Mouse (Mus musculus) E14TG2a.4 (cell line): ENCODE measurements at regions not wholly inside any gene's neighbourhood (a gene's known extent, or its start where the extent isn't known, plus 50 kb on each side); places are given as distances from the start of the nearest gene placed in this dataset.

Experiments
- H3K27me3 ChIP-seq: 2 replicates; pipeline ENCODE4 v1.6.1; 2014; ENCODE audit warnings: low read length, control low read depth; ENCODE audit not compliant: insufficient read depth
- H3K36me3 ChIP-seq: 2 replicates; pipeline ENCODE4 v1.6.1; 2014; ENCODE audit warnings: low read length, control low read depth; ENCODE audit not compliant: insufficient read depth
- H3K4me1 ChIP-seq: replicated peaks from 2 replicates; pipeline ENCODE4 v1.6.1; 2014; ENCODE audit warnings: low read depth, low read length, control low read depth
- H3K4me3 ChIP-seq: replicated peaks from 2 replicates; pipeline ENCODE4 v1.5.1; 2014; ENCODE audit warnings: mild to moderate bottlenecking, low read length
- H3K9me3 ChIP-seq: 2 replicates; pipeline ENCODE4 v1.6.1; 2014; ENCODE audit warnings: low read length, control low read depth
- CTCF ChIP-seq: conservative IDR thresholded peaks from 2 replicates; pipeline ENCODE4 v1.5.1; 2014; ENCODE audit warnings: low read length
- NANOG ChIP-seq: IDR thresholded peaks from 2 replicates; pipeline ENCODE4 v1.6.1; 2014; ENCODE audit warnings: borderline replicate concordance, low read length, mixed read lengths
- POU5F1 ChIP-seq: IDR thresholded peaks from 2 replicates; pipeline ENCODE4 v1.6.1; 2014; ENCODE audit warnings: low read length, borderline replicate concordance

DNA sequence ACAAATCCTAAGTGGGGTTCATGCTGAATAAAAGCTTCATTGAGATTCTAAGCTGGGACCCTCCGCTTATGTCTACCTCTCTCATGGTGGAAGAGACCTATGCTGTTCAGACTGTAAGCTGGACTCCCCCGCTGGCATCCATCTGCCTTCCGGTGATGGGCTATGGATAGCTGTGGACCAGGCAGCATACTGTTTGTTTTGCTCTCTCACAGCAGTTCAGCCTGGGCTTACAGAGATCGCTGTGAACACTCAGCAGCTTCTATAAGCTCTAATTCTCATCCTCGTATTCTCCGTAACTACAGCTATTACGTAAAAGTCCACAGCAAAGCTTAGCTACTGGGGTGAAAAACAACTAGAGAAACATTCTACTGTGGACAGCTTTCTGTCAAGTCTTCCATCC lies 97.5 kb upstream of the Galnt5 start:
- H3K36me3 ChIP-seq, result no peaks in the 10 kb centered on the region
- TF ChIP-seq NANOG, result no peak
- TF ChIP-seq POU5F1, result no peak
- TF ChIP-seq CTCF, result no peak
- H3K9me3 ChIP-seq, result no peaks in the 10 kb centered on the region
- no peak overlapping the region for H3K4me3 ChIP-seq
- no peaks in the 10 kb centered on the region for H3K4me1 ChIP-seq
- no peaks in the 10 kb centered on the region for H3K27me3 ChIP-seq

- TF ChIP-seq CTCF, result no peak
- TF ChIP-seq NANOG, result no peak
- TF ChIP-seq POU5F1, result no peak
- Histone ChIP-seq H3K27me3 (no peaks in the 10 kb centered on the region), H3K4me1 (no peaks in the 10 kb centered on the region), H3K36me3 (no peaks in the 10 kb centered on the region), H3K4me3 (no peak overlapping the region), H3K9me3 (no peaks in the 10 kb centered on the region)
These were observed 97.0 kb upstream of the Galnt5 start for GRCm38 (mm10) chr2:57900580-57901247.

- Histone ChIP-seq H3K4me3 (no peak overlapping the region), H3K36me3 (no peaks in the 10 kb centered on the region), H3K9me3 (no peaks in the 10 kb centered on the region), H3K4me1 (no peaks in the 10 kb centered on the region), H3K27me3 (no peaks in the 10 kb centered on the region)
- TF ChIP-seq CTCF (no peak), NANOG (no peak), POU5F1 (no peak)
These were observed 92.5 kb upstream of the Galnt5 start for GRCm38 (mm10) chr2:57905184-57905583.

DNA sequence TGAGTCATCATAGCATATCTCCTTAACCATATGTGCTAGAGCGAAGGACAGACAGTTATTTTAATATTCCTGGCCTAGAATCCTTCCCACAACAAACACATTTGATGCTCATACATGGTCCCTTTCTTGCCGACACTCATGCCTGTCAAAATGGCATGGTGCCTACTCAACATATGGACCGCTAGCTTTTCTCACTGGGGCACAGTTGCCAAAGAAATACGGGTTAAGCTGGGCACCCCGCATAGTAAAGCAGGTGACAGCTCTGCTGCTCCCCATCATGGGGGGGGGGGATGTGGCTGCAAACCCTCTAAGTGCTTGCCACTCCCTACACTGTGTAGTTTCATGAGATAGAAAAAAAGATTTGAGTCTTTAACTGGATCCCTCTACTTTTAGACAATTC lies 90.7 kb upstream of the Galnt5 start:
- Histone ChIP-seq H3K9me3 (no peaks in the 10 kb centered on the region), H3K36me3 (no peaks in the 10 kb centered on the region), H3K4me3 (no peak overlapping the region), H3K4me1 (no peaks in the 10 kb centered on the region), H3K27me3 (no peaks in the 10 kb centered on the region)
- no peak for TF ChIP-seq NANOG
- no peak for TF ChIP-seq CTCF
- TF ChIP-seq POU5F1, result no peak

DNA sequence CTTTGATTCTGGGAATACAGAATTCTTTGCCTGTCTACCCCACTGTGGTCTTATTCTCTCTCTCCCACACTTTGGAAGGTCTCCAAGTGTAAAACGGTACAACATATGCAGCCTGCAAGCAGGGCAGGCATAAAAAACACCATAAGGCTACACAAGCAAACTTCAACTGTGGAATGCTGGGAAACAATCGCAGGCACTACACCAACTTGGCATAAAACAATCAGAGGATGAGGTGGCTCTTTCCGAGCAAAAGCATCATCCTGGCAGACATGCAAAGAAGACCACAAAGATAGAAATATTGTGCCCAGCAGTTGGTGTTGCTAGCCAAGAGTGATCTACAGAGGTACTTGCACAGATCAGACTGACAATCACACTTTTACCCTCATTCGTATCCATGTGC lies 88.0 kb upstream of the Galnt5 start:
- H3K4me3 ChIP-seq, result no peak overlapping the region
- H3K27me3 ChIP-seq, result no peaks in the 10 kb centered on the region
- H3K36me3 ChIP-seq, result no peaks in the 10 kb centered on the region
- no peaks in the 10 kb centered on the region for H3K9me3 ChIP-seq
- TF ChIP-seq CTCF, result no peak
- TF ChIP-seq NANOG, result no peak
- no peak for TF ChIP-seq POU5F1
- no peaks in the 10 kb centered on the region for H3K4me1 ChIP-seq

DNA sequence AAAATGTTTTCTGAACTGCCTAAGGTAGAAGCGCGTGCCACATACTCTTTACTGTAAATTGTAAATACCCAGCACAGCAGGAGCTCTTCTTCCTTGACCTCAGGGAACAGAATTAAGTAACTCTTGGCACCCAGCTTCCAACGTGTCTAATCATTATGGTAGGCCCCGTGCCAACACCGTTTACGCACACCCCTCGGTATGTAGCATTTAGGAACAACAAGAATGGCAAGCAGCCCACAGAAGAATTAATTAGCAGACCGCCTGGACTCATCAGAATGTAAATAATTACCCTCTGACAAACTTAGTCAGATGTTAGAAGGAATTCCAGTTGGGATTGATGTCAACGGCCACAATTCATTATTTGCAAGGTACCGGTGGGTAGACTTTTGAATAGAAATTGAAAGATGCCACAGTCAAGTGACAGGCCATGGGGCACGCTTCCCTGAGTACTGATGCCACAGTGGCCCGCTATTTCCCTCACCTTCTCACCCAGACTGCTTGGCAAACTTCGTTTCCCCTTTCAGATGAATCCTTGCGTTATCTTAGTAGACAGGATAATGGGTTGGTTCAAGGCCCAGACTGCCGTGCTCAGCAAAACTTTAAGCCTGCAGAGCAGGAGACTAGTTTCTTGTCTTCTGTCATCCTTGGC lies 81.2 kb upstream of the Galnt5 start:
- no peak overlapping the region for H3K4me3 ChIP-seq
- H3K4me1 ChIP-seq, result no peaks in the 10 kb centered on the region
- no peaks in the 10 kb centered on the region for H3K27me3 ChIP-seq
- TF ChIP-seq CTCF (no peak), POU5F1 (no peak), NANOG (no peak)
- no peaks in the 10 kb centered on the region for H3K9me3 ChIP-seq
- H3K36me3 ChIP-seq, result no peaks in the 10 kb centered on the region

DNA sequence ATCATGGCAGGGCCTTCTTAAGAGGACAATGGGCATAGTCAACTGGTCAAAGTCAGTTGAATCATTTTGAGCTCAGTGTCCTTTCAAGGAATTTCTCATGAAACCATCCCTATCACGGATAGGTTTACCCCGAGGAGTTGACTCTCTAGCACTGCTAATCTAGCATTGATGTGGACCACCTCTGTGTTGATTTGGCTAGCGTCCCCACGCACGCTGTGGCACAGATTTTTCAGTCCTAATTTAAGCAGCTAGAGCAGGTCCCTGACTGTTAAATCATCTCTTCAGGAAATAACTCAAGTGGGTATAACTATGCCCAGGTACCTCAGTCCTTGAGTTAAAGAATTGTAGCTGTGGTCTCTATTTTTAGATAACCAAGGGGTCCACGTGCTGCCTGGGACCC lies 80.0 kb upstream of the Galnt5 start:
- H3K4me1 ChIP-seq, result no peaks in the 10 kb centered on the region
- H3K4me3 ChIP-seq, result no peak overlapping the region
- H3K36me3 ChIP-seq, result no peaks in the 10 kb centered on the region
- no peaks in the 10 kb centered on the region for H3K9me3 ChIP-seq
- H3K27me3 ChIP-seq, result no peaks in the 10 kb centered on the region
- TF ChIP-seq CTCF, result no peak

GRCm38 (mm10) chr2:57919102-57919731 lies 78.5 kb upstream of the Galnt5 start:
- no peaks in the 10 kb centered on the region for H3K9me3 ChIP-seq
- no peaks in the 10 kb centered on the region for H3K36me3 ChIP-seq
- no peak for TF ChIP-seq NANOG
- TF ChIP-seq CTCF, result peak; percentile 84
- H3K4me3 ChIP-seq, result no peak overlapping the region
- no peaks in the 10 kb centered on the region for H3K4me1 ChIP-seq
- H3K27me3 ChIP-seq, result no peaks in the 10 kb centered on the region
